Mouse (Mus musculus) right cerebral cortex, postnatal 25 days (tissue): Measurements from ENCODE around the gene Mrpl32.

Experiments
- DNase-seq: peaks from one replicate; pipeline ENCODE4 v3.0.0; 2022

The Mrpl32 gene

GRCm38 (mm10) chr13:14612926-14613529, at the start of gene Mrpl32, which contains the start of gene Psma2:
TSS of gene Mrpl32 (minus strand) at chr13:14613165.
TSS of gene Psma2 (plus strand) at chr13:14613240.
- DNase-seq: peak; percentile 98

GRCm38 (mm10) chr13:14649301-14649700, 36.3 kb upstream of the Mrpl32 start:
- DNase-seq: no peak

GRCm38 (mm10) chr13:14639998-14640397, 27.0 kb upstream of the Mrpl32 start:
- DNase-seq: no peak

- DNase-seq: peak; percentile 94
Observed at GRCm38 (mm10) chr13:14629726-14630641, 17.0 kb upstream of the Mrpl32 start, which contains the start of gene AW209491. TSS of gene AW209491 (plus strand) at chr13:14630154.

- peak; percentile 48 for DNase-seq
Observed at GRCm38 (mm10) chr13:14618724-14619123, 5.8 kb upstream of the Mrpl32 start.

GRCm38 (mm10) chr13:14613553-14613952, 588 bp upstream of the Mrpl32 start:
- DNase-seq: no peak

- no peak for DNase-seq
Observed at GRCm38 (mm10) chr13:14612463-14612862, 502 bp downstream of the Mrpl32 start.

- DNase-seq: no peak
Observed at GRCm38 (mm10) chr13:14607616-14608015, 5.3 kb downstream of the Mrpl32 start.

- no peak for DNase-seq
Observed at GRCm38 (mm10) chr13:14602744-14603143, 10.2 kb downstream of the Mrpl32 start.

- no peak for DNase-seq
Observed at GRCm38 (mm10) chr13:14580392-14580791, 32.6 kb downstream of the Mrpl32 start.

GRCm38 (mm10) chr13:14574128-14574527, 38.8 kb downstream of the Mrpl32 start:
- no peak for DNase-seq

- no peak for DNase-seq
Observed at GRCm38 (mm10) chr13:14561336-14561735, 51.6 kb downstream of the Mrpl32 start.
